Mouse (Mus musculus) erythroblast, adult 5-6 weeks (primary cell): Measurements from ENCODE around the gene Tmigd3. TPM values are rescaled to one million over a fixed set of nuclear protein-coding genes. Genes with fewer than 3 reads are reported as not detected.
A peak's percentile ranks its signal among the peaks of the same experiment; 100 is the strongest.
"Not testable (repeated sequence)": the region's sequence is repeated elsewhere in the genome, so short reads cannot be mapped to it uniquely, and the experiment has no call there.

Source experiments
- ATAC-seq: replicated peaks from 2 replicates; pipeline ENCODE4 v1.8.0; 2016; ENCODE audit warnings: moderate number of reproducible peaks, mild to moderate bottlenecking, moderate TSS enrichment, inconsistent platforms; ENCODE audit not compliant: poor library complexity, low FRiP score, severe bottlenecking
- total RNA-seq, 2 experiments: library from RNA; stranded (forward) in 1 of 2; stranded (reverse) in 1 of 2; fragments of 150-400 nt in 1 of 2; fragments of 200-764, 138-1000 nt in 1 of 2; gene quantifications; 2 replicates each; pipeline versions ENCODE4 v1.2.3 to v1.2.4; 2015 to 2017; ENCODE audit warnings: low replicate concordance in 2 of 2

Gene Tmigd3
- total RNA-seq, 2 experiments from 2014 or later = 1.2 TPM; not detected in 1

- peak; percentile 87 for ATAC-seq
Observed at GRCm38 (mm10) chr3:105899394-105900147, 28.9 kb downstream of the Tmigd3 start.

- no peak for ATAC-seq
Observed at GRCm38 (mm10) chr3:105900266-105900665, 29.6 kb downstream of the Tmigd3 start.

DNA sequence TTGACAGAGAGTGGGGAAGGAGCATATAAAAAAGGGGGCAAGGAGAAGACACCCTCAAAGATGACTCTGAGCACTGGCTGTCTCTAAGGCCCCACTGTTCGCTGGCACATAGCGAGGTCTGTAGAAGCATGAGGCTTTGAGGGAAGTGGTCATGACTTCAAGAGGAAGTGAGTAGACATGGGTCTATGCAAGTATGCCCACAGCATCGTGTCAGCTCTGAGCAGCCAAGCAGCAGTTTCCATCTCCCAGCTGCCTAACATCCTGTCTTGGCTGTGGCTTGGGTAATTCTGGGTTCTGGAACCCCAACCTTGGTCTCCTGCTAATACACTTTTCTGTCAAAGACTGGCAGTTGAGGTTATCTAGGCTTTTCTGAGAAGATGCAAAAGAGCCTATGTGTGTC, 30.0 kb downstream of the Tmigd3 start:
- ATAC-seq = no peak

- no peak for ATAC-seq
Observed at GRCm38 (mm10) chr3:105901468-105901867, 30.8 kb downstream of the Tmigd3 start.

- ATAC-seq = no peak
Observed at GRCm38 (mm10) chr3:105904213-105904612, 33.5 kb downstream of the Tmigd3 start.

- ATAC-seq = no peak
Observed at GRCm38 (mm10) chr3:105904721-105905120, 34.0 kb downstream of the Tmigd3 start.

DNA sequence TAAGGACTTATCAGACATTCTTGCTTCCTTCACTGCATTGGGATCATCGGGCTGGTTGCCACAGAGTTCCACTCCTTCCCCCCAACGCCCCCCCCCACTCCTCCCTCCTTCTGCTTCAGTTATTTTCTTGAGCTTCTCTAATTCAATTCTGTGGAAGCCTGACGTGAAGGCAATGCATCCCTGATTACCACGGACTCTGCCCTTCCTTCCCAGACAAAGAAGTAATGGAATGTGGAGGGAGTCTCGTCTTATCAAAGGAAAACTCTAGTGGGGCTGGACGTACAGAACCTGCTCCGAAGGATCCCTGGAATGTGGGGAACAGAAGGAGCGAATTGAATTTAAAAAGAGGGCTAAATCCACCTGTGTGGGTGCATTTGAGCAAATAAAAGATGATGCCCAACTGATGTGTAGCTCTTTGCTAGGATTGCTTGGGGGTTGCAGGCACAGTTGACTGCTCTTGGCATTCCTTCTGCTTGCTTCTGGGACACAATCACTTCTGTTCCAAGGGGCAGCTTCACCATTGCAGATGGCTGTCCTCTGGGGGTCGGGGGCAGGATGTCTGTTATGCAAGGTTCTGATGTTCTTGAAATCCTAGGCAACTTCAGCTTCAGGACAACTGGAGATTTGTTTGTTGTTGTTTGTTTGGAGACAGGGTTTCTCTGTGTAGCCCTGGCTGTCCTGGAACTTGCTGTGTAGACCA, 37.4 kb downstream of the Tmigd3 start:
- ATAC-seq = no peak

- ATAC-seq = no peak
Observed at GRCm38 (mm10) chr3:105908976-105909375, 38.3 kb downstream of the Tmigd3 start.

GRCm38 (mm10) chr3:105910519-105911190, 40.0 kb downstream of the Tmigd3 start:
- ATAC-seq = no peak

DNA sequence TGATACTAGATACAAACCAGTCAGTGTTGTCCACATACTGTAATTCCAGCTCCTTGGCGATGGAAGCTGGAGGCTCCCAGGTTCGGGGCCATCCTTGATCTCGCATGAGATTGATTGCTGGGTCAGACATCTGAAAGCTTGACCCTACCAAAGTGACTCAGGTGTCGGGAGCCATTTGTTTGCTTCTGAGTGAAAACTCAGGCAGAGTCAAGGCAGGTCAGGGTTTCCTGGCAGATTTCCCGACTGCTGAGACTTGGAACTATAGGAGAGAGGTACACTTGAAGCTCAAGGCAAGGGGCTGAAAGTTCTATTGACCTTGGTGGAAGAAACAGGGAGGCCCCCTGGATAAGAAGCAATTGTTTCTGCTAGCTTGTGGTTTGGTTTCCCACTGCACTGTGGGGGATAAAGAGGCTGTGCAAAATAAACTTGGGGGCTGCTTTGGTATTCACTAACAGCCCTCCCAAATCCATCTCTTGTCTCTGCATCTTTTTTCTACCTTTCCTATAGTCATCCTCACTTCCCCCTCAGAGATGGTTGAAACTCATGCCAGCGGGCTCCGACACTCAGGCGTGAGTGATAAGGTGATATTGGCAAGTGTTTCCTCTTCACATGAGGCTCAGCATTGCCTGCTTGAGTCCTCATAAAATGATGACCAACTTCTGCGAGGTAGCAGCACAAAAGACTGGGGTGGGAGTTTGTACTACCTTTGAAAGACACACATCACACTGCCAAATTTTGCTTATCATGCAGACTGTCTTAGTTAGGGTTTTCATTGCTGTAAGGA, 41.6 kb downstream of the Tmigd3 start:
- ATAC-seq = no peak

- 0 out of 2 replicates have a peak, but pooled peaks have one; percentile 48 for ATAC-seq
Observed at GRCm38 (mm10) chr3:105913839-105914681, 43.4 kb downstream of the Tmigd3 start.

- no peak for ATAC-seq
Observed at GRCm38 (mm10) chr3:105915281-105915680, 44.6 kb downstream of the Tmigd3 start.

DNA sequence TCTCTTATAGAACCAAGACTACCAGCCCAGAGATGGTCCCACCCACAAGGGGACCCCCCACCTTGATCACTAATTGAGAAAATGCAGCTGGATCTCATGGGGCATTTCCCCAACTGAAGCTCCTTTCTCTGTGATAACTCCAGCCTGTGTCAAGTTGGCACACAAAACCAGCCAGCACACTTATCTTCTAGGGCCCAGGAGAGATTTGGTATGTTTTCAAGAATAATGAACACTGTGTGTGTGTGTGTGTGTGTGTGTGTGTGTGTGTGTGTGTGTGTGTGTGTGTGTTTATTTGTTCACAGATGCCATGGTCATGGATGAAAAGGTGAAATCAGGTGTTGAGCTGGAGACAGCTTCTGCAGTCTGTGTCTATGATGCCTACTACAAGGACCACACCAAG, 45.8 kb downstream of the Tmigd3 start:
- not testable (repeated sequence) for ATAC-seq

GRCm38 (mm10) chr3:105917656-105918354, 47.1 kb downstream of the Tmigd3 start:
- no peak for ATAC-seq

- ATAC-seq = no peak
Observed at GRCm38 (mm10) chr3:105918355-105918745, 47.6 kb downstream of the Tmigd3 start.

DNA sequence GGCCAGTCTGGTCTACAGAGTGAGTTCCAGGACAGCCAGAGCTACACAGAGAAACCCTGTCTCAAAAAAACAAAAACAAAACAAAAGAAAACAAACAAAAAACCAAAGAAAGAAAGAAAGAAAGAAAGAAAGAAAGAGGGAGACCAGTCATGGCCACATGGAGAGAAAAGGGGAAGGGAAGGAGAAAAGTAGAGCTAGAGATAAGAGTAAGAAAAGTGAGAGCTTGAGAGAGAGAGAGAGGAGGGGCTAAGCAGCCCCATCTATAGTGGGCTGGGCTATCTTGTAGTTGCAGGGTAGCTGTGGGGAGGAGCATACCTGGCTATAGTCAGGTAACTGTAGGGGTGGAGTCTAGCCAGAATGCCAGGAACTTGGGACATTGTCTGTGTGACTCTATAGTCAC, 50.0 kb downstream of the Tmigd3 start:
- not testable (repeated sequence) for ATAC-seq

GRCm38 (mm10) chr3:105921959-105922358, 51.3 kb downstream of the Tmigd3 start:
- ATAC-seq = no peak

DNA sequence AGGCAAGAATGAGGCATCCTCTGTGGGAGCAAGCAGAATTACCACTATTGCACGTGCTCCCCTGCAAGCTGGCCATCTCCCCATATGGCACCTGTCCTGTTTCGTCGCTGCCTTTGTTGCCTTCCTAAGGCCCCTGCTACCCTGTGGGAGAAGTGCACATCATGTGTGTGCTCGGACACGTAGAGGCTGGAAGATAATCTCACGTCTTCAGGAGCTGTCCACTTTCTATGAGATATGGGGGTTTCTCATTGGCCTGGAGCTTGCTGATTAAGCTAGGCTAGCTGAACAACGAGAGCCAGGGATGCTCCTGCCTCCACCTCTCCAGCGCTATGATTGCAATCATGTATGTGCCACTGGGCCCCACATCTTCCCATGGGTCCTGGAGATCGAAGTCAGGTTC, 53.9 kb downstream of the Tmigd3 start:
- ATAC-seq = no peak
